Mouse (Mus musculus): ENCODE data around the gene Sec13.
"Not testable (repeated sequence)": the region's sequence is repeated elsewhere in the genome, so short reads cannot be mapped to it uniquely, and the experiment has no call there.

Gene Sec13

GRCm38 (mm10) chr6:113740236-113741217, at the start of gene Sec13:
Gene Sec13, minus strand, starts transcription at chr6:113740743.
- peak; percentile 78 to 83 for DNase-seq (ENCODE audit: low spot score in 2 of 2)

- DNase-seq (ENCODE audit: low spot score in 2 of 2) = no peak
These were observed 47.0 kb upstream of the Sec13 start for GRCm38 (mm10) chr6:113787459-113787968.

GRCm38 (mm10) chr6:113785658-113786057, 45.1 kb upstream of the Sec13 start:
- DNase-seq (ENCODE audit: low spot score in 2 of 2) = no peak

GRCm38 (mm10) chr6:113778229-113778753, 37.7 kb upstream of the Sec13 start:
- DNase-seq (ENCODE audit: low spot score in 2 of 2) = no peak

GRCm38 (mm10) chr6:113768804-113769203, 28.3 kb upstream of the Sec13 start:
- no peak for DNase-seq (ENCODE audit: low spot score in 2 of 2)

GRCm38 (mm10) chr6:113761644-113762043, 21.1 kb upstream of the Sec13 start:
- DNase-seq (ENCODE audit: low spot score in 2 of 2) = peak; percentile 61 to 64

- no peak for DNase-seq (ENCODE audit: low spot score in 2 of 2)
These were observed 8.7 kb upstream of the Sec13 start for GRCm38 (mm10) chr6:113749119-113749685.

GRCm38 (mm10) chr6:113748351-113748750, 7.8 kb upstream of the Sec13 start:
- no peak for DNase-seq (ENCODE audit: low spot score in 2 of 2)

GRCm38 (mm10) chr6:113747284-113747683, 6.7 kb upstream of the Sec13 start:
- DNase-seq (ENCODE audit: low spot score in 2 of 2) = no peak

- no peak for DNase-seq (ENCODE audit: low spot score in 2 of 2)
These were observed 4.6 kb upstream of the Sec13 start for GRCm38 (mm10) chr6:113745117-113745516.

GRCm38 (mm10) chr6:113743111-113743510, 2.6 kb upstream of the Sec13 start:
- no peak for DNase-seq (ENCODE audit: low spot score in 2 of 2)

- no peak for DNase-seq (ENCODE audit: low spot score in 2 of 2)
These were observed 1.8 kb upstream of the Sec13 start for GRCm38 (mm10) chr6:113742321-113742720.

GRCm38 (mm10) chr6:113741425-113741824, 882 bp upstream of the Sec13 start:
- DNase-seq (ENCODE audit: low spot score in 2 of 2) = no peak

GRCm38 (mm10) chr6:113737318-113738046, 3.1 kb downstream of the Sec13 start:
- no peak for DNase-seq (ENCODE audit: low spot score in 2 of 2)

- no peak for DNase-seq (ENCODE audit: low spot score in 2 of 2)
These were observed 9.2 kb downstream of the Sec13 start for GRCm38 (mm10) chr6:113731296-113731695.

GRCm38 (mm10) chr6:113728181-113728580, 12.4 kb downstream of the Sec13 start:
- DNase-seq (ENCODE audit: low spot score in 2 of 2) = no peak

GRCm38 (mm10) chr6:113721061-113721460, 19.5 kb downstream of the Sec13 start:
- no peak for DNase-seq (ENCODE audit: low spot score in 2 of 2)

GRCm38 (mm10) chr6:113719878-113720277, 20.7 kb downstream of the Sec13 start, which contains the start of gene Ghrl:
Gene Ghrl, minus strand, starts transcription at chr6:113719880.
- DNase-seq (ENCODE audit: low spot score in 2 of 2) = no peak

GRCm38 (mm10) chr6:113717541-113717940, 23.0 kb downstream of the Sec13 start:
- DNase-seq (ENCODE audit: low spot score in 2 of 2) = no peak

- DNase-seq (ENCODE audit: low spot score in 2 of 2) = no peak
These were observed 25.7 kb downstream of the Sec13 start for GRCm38 (mm10) chr6:113714797-113715196.

GRCm38 (mm10) chr6:113714276-113714675, 26.3 kb downstream of the Sec13 start:
- no peak for DNase-seq (ENCODE audit: low spot score in 2 of 2)

GRCm38 (mm10) chr6:113713389-113713788, 27.2 kb downstream of the Sec13 start:
- DNase-seq (ENCODE audit: low spot score in 2 of 2) = not testable (repeated sequence)
